Mouse (Mus musculus): ENCODE data around the gene Notch1. TPM values are rescaled to one million over a fixed set of nuclear protein-coding genes. Genes with fewer than 3 reads are reported as not detected.

Gene Notch1
- polyA plus RNA-seq, 1 experiment: 24.3 TPM

DNA sequence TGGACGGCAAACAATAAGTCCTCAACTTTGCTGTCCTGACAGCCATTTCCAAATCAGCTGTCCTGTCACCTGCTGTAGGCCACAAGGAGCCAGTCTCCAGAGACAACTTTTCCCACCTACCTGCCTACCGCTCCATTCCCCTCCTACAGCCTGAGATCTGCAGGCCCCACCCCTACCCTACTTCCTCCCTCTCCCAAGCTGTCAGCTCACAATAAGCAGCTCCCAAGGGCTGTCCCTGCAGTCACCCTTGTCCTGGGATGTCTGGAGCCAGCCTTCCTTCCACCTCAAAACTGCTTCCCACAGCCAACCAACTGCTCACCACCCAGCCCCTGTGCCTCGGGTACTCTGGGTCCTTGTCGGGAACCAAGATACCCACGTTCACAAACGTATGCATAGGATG is 3.3 kb upstream of the Notch1 start:
- H3K4me1 ChIP-seq (ENCODE audit: control insufficient read depth, insufficient read depth, low read length): peaks cover 7% of the 10 kb centered on the region; the same call in 1 of the 2 replicates
- H3K27ac ChIP-seq (ENCODE audit: insufficient read depth, low read length): no peak overlapping the region
- no peak overlapping the region for H3K4me3 ChIP-seq (ENCODE audit: insufficient read depth, low read length)
- TF ChIP-seq CTCF (IDR thresholded peaks at IDR 0.05; ENCODE audit: borderline replicate concordance, insufficient read depth, low read length): no peak
- TF ChIP-seq POLR2A (IDR thresholded peaks at IDR 0.05; ENCODE audit: low read depth, low read length): no peak

- Histone ChIP-seq H3K4me3 (ENCODE audit: insufficient read depth, low read length) (no peak overlapping the region), H3K27ac (ENCODE audit: insufficient read depth, low read length) (no peak overlapping the region)
These were observed 524 bp upstream of the Notch1 start for GRCm38 (mm10) chr2:26516987-26517386.

DNA sequence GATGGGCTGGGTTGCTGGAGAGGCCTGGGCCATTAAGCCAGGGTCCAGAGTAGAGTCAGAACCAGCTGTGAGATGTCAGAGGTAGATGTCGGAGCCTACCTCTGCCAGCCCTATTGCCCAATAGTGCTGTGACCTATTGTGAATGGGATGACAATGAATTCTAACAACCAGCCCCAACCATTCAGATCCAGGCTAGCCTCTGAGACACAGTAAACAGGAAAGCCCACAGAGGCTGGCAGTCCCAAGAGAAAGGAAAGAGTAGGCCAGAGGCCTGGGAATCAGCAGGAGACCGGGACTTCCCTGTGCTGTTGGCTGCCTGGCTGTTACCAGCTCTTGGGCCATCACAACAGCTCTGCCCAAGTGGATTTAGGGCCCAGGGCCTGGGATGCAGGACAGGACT is 1.1 kb downstream of the Notch1 start:
- TF ChIP-seq POLR2A (IDR thresholded peaks at IDR 0.05; ENCODE audit: low read depth, low read length) (no peak), CTCF (IDR thresholded peaks at IDR 0.05; ENCODE audit: borderline replicate concordance, insufficient read depth, low read length) (no peak)
- H3K4me1 ChIP-seq (ENCODE audit: control insufficient read depth, insufficient read depth, low read length): peaks cover 6% of the 10 kb centered on the region; the same call in 1 of the 2 replicates
- H3K4me3 ChIP-seq (ENCODE audit: insufficient read depth, low read length): no peak overlapping the region
- H3K27ac ChIP-seq (ENCODE audit: insufficient read depth, low read length): no peak overlapping the region

More at GRCm38 (mm10) chr2:26516987-26517386, 524 bp upstream of the Notch1 start:
- H3K4me1 ChIP-seq (ENCODE audit: control insufficient read depth, insufficient read depth, low read length): peaks cover 6% of the 10 kb centered on the region; the same call in 1 of the 2 replicates
- TF ChIP-seq POLR2A (IDR thresholded peaks at IDR 0.05; ENCODE audit: low read depth, low read length): no peak
- TF ChIP-seq CTCF (IDR thresholded peaks at IDR 0.05; ENCODE audit: borderline replicate concordance, insufficient read depth, low read length): no peak

DNA sequence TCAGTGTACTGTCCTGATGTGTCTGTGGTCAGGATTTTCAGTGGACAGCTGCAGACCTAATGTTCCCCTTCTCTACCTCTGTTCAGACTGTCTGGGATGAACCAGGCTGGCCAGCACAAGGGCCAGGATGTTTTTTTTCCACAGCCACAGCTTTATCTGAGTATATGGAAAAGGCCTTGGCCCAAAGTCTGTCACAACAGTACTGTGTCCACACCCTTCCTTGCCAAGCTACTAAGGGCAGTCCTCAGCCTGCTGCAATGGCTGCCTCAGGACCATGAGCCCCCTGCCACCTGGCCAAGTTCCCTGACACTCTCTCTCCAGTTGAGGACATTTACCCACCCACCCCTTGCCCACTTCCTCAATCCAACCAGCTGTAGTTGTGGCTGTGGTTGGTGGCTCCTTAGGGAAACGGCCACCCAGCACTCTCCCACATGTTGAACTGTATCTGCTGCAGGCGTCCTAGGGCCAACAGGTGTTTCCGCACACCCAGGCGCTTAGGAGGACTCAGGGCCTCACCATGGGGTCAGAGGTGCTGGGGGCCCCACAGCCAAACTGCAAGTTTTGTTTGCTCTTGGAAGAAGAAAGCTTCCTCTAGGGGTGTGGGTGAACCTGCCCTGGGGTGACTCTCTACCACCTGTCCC is 3.2 kb downstream of the Notch1 start:
- Histone ChIP-seq H3K27ac (ENCODE audit: insufficient read depth, low read length) (no peak overlapping the region), H3K4me1 (ENCODE audit: control insufficient read depth, insufficient read depth, low read length) (peaks cover 11% of the 10 kb centered on the region), H3K4me3 (ENCODE audit: insufficient read depth, low read length) (no peak overlapping the region)
- no peak for TF ChIP-seq CTCF (IDR thresholded peaks at IDR 0.05; ENCODE audit: borderline replicate concordance, insufficient read depth, low read length)
- TF ChIP-seq POLR2A (IDR thresholded peaks at IDR 0.05; ENCODE audit: low read depth, low read length): no peak

GRCm38 (mm10) chr2:26508661-26509060 is 7.8 kb downstream of the Notch1 start:
- Histone ChIP-seq H3K4me3 (ENCODE audit: insufficient read depth, low read length) (no peak overlapping the region), H3K4me1 (ENCODE audit: control insufficient read depth, insufficient read depth, low read length) (peaks cover 12% of the 10 kb centered on the region; the same call in 1 of the 2 replicates), H3K27ac (ENCODE audit: insufficient read depth, low read length) (peak overlapping the region; percentile 92)
- TF ChIP-seq POLR2A (IDR thresholded peaks at IDR 0.05; ENCODE audit: low read depth, low read length) (no peak), CTCF (IDR thresholded peaks at IDR 0.05; ENCODE audit: borderline replicate concordance, insufficient read depth, low read length) (no peak)

DNA sequence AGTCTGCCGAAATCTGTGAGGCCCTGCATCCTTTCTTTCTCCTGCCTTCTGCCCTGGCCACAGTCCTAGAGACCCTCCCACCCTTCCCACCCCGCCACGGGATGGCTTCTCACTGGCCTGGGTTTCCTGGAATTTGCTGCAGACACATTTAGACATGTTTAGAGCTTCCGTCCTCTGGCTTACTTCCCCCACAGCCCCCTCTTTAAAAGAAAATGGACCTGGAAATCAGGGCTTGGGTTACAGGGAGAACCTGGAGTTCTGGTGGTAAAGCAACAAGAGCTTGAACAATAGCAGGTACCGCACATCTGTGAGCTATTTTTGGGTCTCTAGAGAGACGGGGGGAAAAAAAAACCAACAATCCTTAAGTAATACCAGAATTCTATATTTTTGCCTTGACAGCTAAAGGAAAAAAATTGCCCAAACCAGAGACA is 8.5 kb downstream of the Notch1 start:
- peaks cover 12% of the 10 kb centered on the region; the same call in 1 of the 2 replicates for H3K4me1 ChIP-seq (ENCODE audit: control insufficient read depth, insufficient read depth, low read length)
- peak overlapping the region; percentile 92 for H3K27ac ChIP-seq (ENCODE audit: insufficient read depth, low read length)
- TF ChIP-seq POLR2A (IDR thresholded peaks at IDR 0.05; ENCODE audit: low read depth, low read length): no peak
- TF ChIP-seq CTCF (IDR thresholded peaks at IDR 0.05; ENCODE audit: borderline replicate concordance, insufficient read depth, low read length): no peak
- no peak overlapping the region for H3K4me3 ChIP-seq (ENCODE audit: insufficient read depth, low read length)

DNA sequence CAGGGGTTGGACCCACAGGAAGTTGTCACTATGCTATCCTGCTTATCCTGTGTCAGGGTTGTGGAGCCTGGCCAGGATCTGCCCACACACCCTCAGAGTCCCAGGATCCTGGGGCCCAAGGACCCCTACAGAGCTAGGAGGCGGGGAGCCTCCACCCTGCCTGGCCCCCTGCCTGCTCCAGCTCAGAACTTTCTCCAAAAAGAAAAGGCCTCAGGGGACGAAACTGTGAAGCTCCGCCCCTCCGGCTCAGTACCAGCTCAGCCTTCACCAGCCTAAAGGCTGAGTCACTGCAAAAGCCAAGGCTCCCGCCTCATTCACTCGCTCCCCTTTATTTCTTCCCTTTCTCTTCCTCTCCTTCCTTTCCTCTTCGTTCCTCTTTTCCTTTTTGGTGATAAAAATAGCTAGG is 9.0 kb downstream of the Notch1 start:
- Histone ChIP-seq H3K4me3 (ENCODE audit: insufficient read depth, low read length) (no peak overlapping the region), H3K4me1 (ENCODE audit: control insufficient read depth, insufficient read depth, low read length) (peaks cover 12% of the 10 kb centered on the region; the same call in 1 of the 2 replicates), H3K27ac (ENCODE audit: insufficient read depth, low read length) (peak overlapping the region; percentile 92)
- TF ChIP-seq POLR2A (IDR thresholded peaks at IDR 0.05; ENCODE audit: low read depth, low read length) (peak; percentile 33), CTCF (IDR thresholded peaks at IDR 0.05; ENCODE audit: borderline replicate concordance, insufficient read depth, low read length) (no peak)

GRCm38 (mm10) chr2:26506746-26507280 is 9.7 kb downstream of the Notch1 start:
- TF ChIP-seq CTCF (IDR thresholded peaks at IDR 0.05; ENCODE audit: borderline replicate concordance, insufficient read depth, low read length) (no peak), POLR2A (IDR thresholded peaks at IDR 0.05; ENCODE audit: low read depth, low read length) (no peak)
- H3K27ac ChIP-seq (ENCODE audit: insufficient read depth, low read length): peak overlapping the region; percentile 92
- peaks cover 12% of the 10 kb centered on the region; the same call in 1 of the 2 replicates for H3K4me1 ChIP-seq (ENCODE audit: control insufficient read depth, insufficient read depth, low read length)
- no peak overlapping the region for H3K4me3 ChIP-seq (ENCODE audit: insufficient read depth, low read length)

GRCm38 (mm10) chr2:26504772-26505480 is 11.5 kb downstream of the Notch1 start:
- no peak for TF ChIP-seq POLR2A (IDR thresholded peaks at IDR 0.05; ENCODE audit: low read depth, low read length)
- TF ChIP-seq CTCF (IDR thresholded peaks at IDR 0.05; ENCODE audit: borderline replicate concordance, insufficient read depth, low read length): no peak
- Histone ChIP-seq H3K27ac (ENCODE audit: insufficient read depth, low read length) (no peak overlapping the region), H3K4me1 (ENCODE audit: control insufficient read depth, insufficient read depth, low read length) (peaks cover 12% of the 10 kb centered on the region; the same call in 1 of the 2 replicates), H3K4me3 (ENCODE audit: insufficient read depth, low read length) (no peak overlapping the region)
